Mouse (Mus musculus): ENCODE data around the gene Copg2.

DNA sequence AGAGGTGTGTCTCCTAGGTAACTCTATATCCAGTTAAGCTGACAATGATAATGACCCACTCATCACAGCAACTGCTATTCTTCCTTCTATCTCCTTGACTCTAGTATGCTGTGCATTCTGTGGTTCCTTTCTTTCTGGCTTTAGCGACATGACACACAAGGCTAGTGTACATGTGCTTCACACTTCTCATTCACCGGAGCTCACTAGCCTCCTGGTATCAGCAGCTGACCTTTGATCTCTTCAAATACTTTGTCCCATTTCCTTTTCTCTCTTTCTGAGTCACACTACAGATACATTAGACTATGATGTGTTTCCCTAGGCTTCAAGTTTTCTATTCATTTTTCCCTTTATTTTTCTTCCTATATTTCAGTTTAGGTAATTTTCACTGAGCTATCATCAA lies 41.4 kb downstream of the Copg2 start:
- TF ChIP-seq EP300 (IDR thresholded peaks at IDR 0.05; ENCODE audit: low read depth) (no peak), CTCF (IDR thresholded peaks at IDR 0.05; ENCODE audit: low read depth) (no peak)
